Mouse (Mus musculus) liver, embryonic 16.5 days (tissue): Measurements from ENCODE around the gene Polr2h. TPM values are rescaled to one million over a fixed set of nuclear protein-coding genes. Genes with fewer than 3 reads are reported as not detected.

Experiments used
- ATAC-seq: fragments of 200-750 bp; cut with Nextera tagmentation; 2 replicates; pipeline ENCODE4 v1.8.0; 2017; ENCODE audit warnings: low read depth, mild to moderate bottlenecking, moderate number of reproducible peaks, moderate library complexity
- H3K27ac ChIP-seq: fragments of 300-500 bp; sonication (generic); 2 replicates; pipeline ENCODE4 v1.5.1; 2014; ENCODE audit warnings: mild to moderate bottlenecking, low read length
- H3K27me3 ChIP-seq: fragments of 300-500 bp; sonication (generic); 2 replicates; pipeline ENCODE4 v1.6.1; 2014; ENCODE audit warnings: low read depth, low read length, mixed read lengths; ENCODE audit not compliant: control insufficient read depth, insufficient read depth
- H3K36me3 ChIP-seq: fragments of 300-500 bp; sonication (generic); 2 replicates; pipeline ENCODE4 v1.6.1; 2014; ENCODE audit warnings: mild to moderate bottlenecking; ENCODE audit not compliant: control insufficient read depth, insufficient read depth
- H3K4me1 ChIP-seq: fragments of 300-500 bp; sonication (generic); 2 replicates; pipeline ENCODE4 v1.6.1; 2014; ENCODE audit warnings: low read depth, low read length, mixed read lengths; ENCODE audit not compliant: control insufficient read depth
- H3K4me2 ChIP-seq: fragments of 300-500 bp; sonication (generic); 2 replicates; pipeline ENCODE4 v1.6.1; 2014; ENCODE audit warnings: low read depth, low read length, mixed read lengths
- H3K4me3 ChIP-seq: fragments of 300-500 bp; sonication (generic); 2 replicates; pipeline ENCODE4 v1.5.1; 2014; ENCODE audit warnings: low read depth, mild to moderate bottlenecking, low read length
- H3K9ac ChIP-seq: fragments of 300-500 bp; sonication (generic); 2 replicates; pipeline ENCODE4 v1.6.1; 2014; ENCODE audit warnings: low read depth, low read length
- H3K9me3 ChIP-seq: fragments of 300-500 bp; sonication (generic); replicated peaks from 2 replicates; pipeline ENCODE4 v1.6.1; 2016; ENCODE audit warnings: low read length; ENCODE audit not compliant: control insufficient read depth
- WGBS: fragments of 180-500 bp; shearing (Covaris S2); extraction: QIAGEN DNeasy Blood & Tissue Kit; methylation state at CpG from one replicate; pipeline ENCODE4 v1.1.7; 2014; ENCODE audit not compliant: insufficient replicate concordance; 5-methylcytosine and 5-hydroxymethylcytosine counted together
- polyA plus RNA-seq: library from polyadenylated mRNA; unstranded; fragments of >200 nt; fragmentation: Nextera tagmentation; extraction: Ambion mirVana; gene quantifications from 2 replicates; pipeline ENCODE4 v1.2.1, GENCODE M21; 2015

Polr2h gene
- polyA plus RNA-seq, 1 experiment from 2014 or later = 27.7 TPM

- Histone ChIP-seq H3K36me3 (no peaks in the 10 kb centered on the region), H3K27me3 (peaks cover 56% of the 10 kb centered on the region), H3K4me1 (no peaks in the 10 kb centered on the region), H3K27ac (no peak within 1 kb of the TSS), H3K9ac (peak within 1 kb of the TSS; percentile 51), H3K4me3 (peak within 1 kb of the TSS; percentile 49), H3K4me2 (peak within 1 kb of the TSS; percentile 61), H3K9me3 (no peaks in the 10 kb centered on the region)
- peak; percentile 37 for ATAC-seq
- 2% methylated on average over 55 of the region's 70 CpGs for WGBS
Observed at GRCm38 (mm10) chr16:20732925-20733730, 15.7 kb downstream of the Polr2h start, which contains the start of gene Chrd. Gene Chrd (plus strand): TSS chr16:20733127.

- WGBS = 4% methylated on average over 45 of the region's 45 CpGs
- no peaks in the 10 kb centered on the region for H3K4me1 ChIP-seq
- H3K36me3 ChIP-seq = no peaks in the 10 kb centered on the region
- H3K27me3 ChIP-seq = peaks cover 56% of the 10 kb centered on the region
- no peak within 1 kb of the TSS for H3K27ac ChIP-seq
- ATAC-seq = no peak
- H3K4me2 ChIP-seq = peak within 1 kb of the TSS; percentile 61
- peak within 1 kb of the TSS; percentile 49 for H3K4me3 ChIP-seq
- no peaks in the 10 kb centered on the region for H3K9me3 ChIP-seq
- H3K9ac ChIP-seq = no peak within 1 kb of the TSS
Observed at GRCm38 (mm10) chr16:20733731-20734730, 16.6 kb downstream of the Polr2h start, which contains the start of gene Thpo. Gene Thpo (minus strand): TSS chr16:20734511.

GRCm38 (mm10) chr16:20735651-20736050 is 18.2 kb downstream of the Polr2h start:
- no peak for ATAC-seq
- WGBS = 54% methylated on average over 5 of the region's 5 CpGs

GRCm38 (mm10) chr16:20736168-20736567 is 18.7 kb downstream of the Polr2h start:
- ATAC-seq = no peak

More at GRCm38 (mm10) chr16:20735651-20736050, 18.2 kb downstream of the Polr2h start:
- Histone ChIP-seq H3K36me3 (no peaks in the 10 kb centered on the region), H3K27me3 (peaks cover 52% of the 10 kb centered on the region), H3K27ac (no peak overlapping the region), H3K4me2 (no peak overlapping the region), H3K4me1 (no peaks in the 10 kb centered on the region), H3K9ac (no peak overlapping the region), H3K4me3 (no peak overlapping the region), H3K9me3 (no peaks in the 10 kb centered on the region)

GRCm38 (mm10) chr16:20736823-20737222 is 19.4 kb downstream of the Polr2h start:
- H3K27me3 ChIP-seq = peaks cover 44% of the 10 kb centered on the region
- H3K36me3 ChIP-seq = no peaks in the 10 kb centered on the region
- WGBS = 55% methylated on average over 5 of the region's 5 CpGs
- no peaks in the 10 kb centered on the region for H3K4me1 ChIP-seq
- H3K9me3 ChIP-seq = no peaks in the 10 kb centered on the region
- H3K4me2 ChIP-seq = no peak overlapping the region
- no peak overlapping the region for H3K9ac ChIP-seq
- no peak for ATAC-seq
- no peak overlapping the region for H3K27ac ChIP-seq
- H3K4me3 ChIP-seq = no peak overlapping the region

More at GRCm38 (mm10) chr16:20736168-20736567, 18.7 kb downstream of the Polr2h start:
- Histone ChIP-seq H3K9ac (no peak overlapping the region), H3K27me3 (peaks cover 51% of the 10 kb centered on the region), H3K9me3 (no peaks in the 10 kb centered on the region), H3K4me2 (no peak overlapping the region), H3K27ac (no peak overlapping the region), H3K4me3 (no peak overlapping the region), H3K4me1 (no peaks in the 10 kb centered on the region), H3K36me3 (no peaks in the 10 kb centered on the region)
- 64% methylated on average over 7 of the region's 7 CpGs for WGBS

- Histone ChIP-seq H3K4me3 (no peak overlapping the region), H3K27ac (no peak overlapping the region), H3K4me1 (no peaks in the 10 kb centered on the region), H3K9ac (no peak overlapping the region), H3K27me3 (peaks cover 14% of the 10 kb centered on the region), H3K4me2 (no peak overlapping the region), H3K9me3 (no peaks in the 10 kb centered on the region), H3K36me3 (no peaks in the 10 kb centered on the region)
- ATAC-seq = no peak
- WGBS = 72% methylated on average over 9 of the region's 9 CpGs
Observed at GRCm38 (mm10) chr16:20739845-20740244, 22.4 kb downstream of the Polr2h start.

- Histone ChIP-seq H3K4me3 (no peak overlapping the region), H3K36me3 (no peaks in the 10 kb centered on the region), H3K27me3 (no peaks in the 10 kb centered on the region), H3K4me2 (no peak overlapping the region), H3K9ac (no peak overlapping the region), H3K4me1 (no peaks in the 10 kb centered on the region), H3K9me3 (no peaks in the 10 kb centered on the region), H3K27ac (no peak overlapping the region)
- WGBS = 56% methylated on average over 6 of the region's 6 CpGs
- ATAC-seq = no peak
Observed at GRCm38 (mm10) chr16:20746641-20747040, 29.2 kb downstream of the Polr2h start.

- no peak for ATAC-seq
Observed at GRCm38 (mm10) chr16:20750518-20750917, 33.1 kb downstream of the Polr2h start.

More at GRCm38 (mm10) chr16:20750518-20750917, 33.1 kb downstream of the Polr2h start:
- Histone ChIP-seq H3K4me2 (no peak overlapping the region), H3K9me3 (no peaks in the 10 kb centered on the region), H3K9ac (no peak overlapping the region), H3K27ac (no peak overlapping the region), H3K36me3 (no peaks in the 10 kb centered on the region), H3K27me3 (no peaks in the 10 kb centered on the region), H3K4me1 (no peaks in the 10 kb centered on the region), H3K4me3 (no peak overlapping the region)
- 42% methylated on average over 8 of the region's 8 CpGs for WGBS
